Mouse (Mus musculus): Measurements from ENCODE around the gene Rexo5. TPM values are rescaled to one million over a fixed set of nuclear protein-coding genes. Genes with fewer than 3 reads are reported as not detected.

Rexo5 gene
- polyA plus RNA-seq, 1 experiment, result 0.62 TPM

- 82% methylated on average over 4 of the region's 4 CpGs for WGBS
- peaks cover 8% of the 10 kb centered on the region; the same call in 1 of the 2 replicates for H3K4me1 ChIP-seq (ENCODE audit: control insufficient read depth, insufficient read depth, insufficient read length, low read length)
- H3K36me3 ChIP-seq (ENCODE audit: control insufficient read depth, insufficient read depth, low read length), result peaks cover 2% of the 10 kb centered on the region; the same call in 1 of the 2 replicates
- TF ChIP-seq CTCF (IDR thresholded peaks at IDR 0.05; ENCODE audit: extremely low read depth, insufficient read length, insufficient replicate concordance, low read depth, low read length) (no peak), POLR2A (IDR thresholded peaks at IDR 0.05; ENCODE audit: low read depth, low read length) (no peak)
- H3K4me3 ChIP-seq (ENCODE audit: low read depth, low read length), result no peak overlapping the region
- H3K27me3 ChIP-seq (ENCODE audit: control insufficient read depth, insufficient read depth, low read length), result no peaks in the 10 kb centered on the region; the same call in 1 of the 2 replicates
- H3K27ac ChIP-seq (ENCODE audit: insufficient read depth, low read depth, low read length), result no peak overlapping the region
Observed at GRCm38 (mm10) chr7:119879171-119879570, 85.4 kb downstream of the Rexo5 start.

- no peak overlapping the region for H3K4me3 ChIP-seq (ENCODE audit: low read depth, low read length)
- WGBS, result 35% methylated on average over 5 of the region's 5 CpGs
- TF ChIP-seq POLR2A (IDR thresholded peaks at IDR 0.05; ENCODE audit: low read depth, low read length), result no peak
- no peak for TF ChIP-seq CTCF (IDR thresholded peaks at IDR 0.05; ENCODE audit: extremely low read depth, insufficient read length, insufficient replicate concordance, low read depth, low read length)
- peaks cover 2% of the 10 kb centered on the region; the same call in 1 of the 2 replicates for H3K36me3 ChIP-seq (ENCODE audit: control insufficient read depth, insufficient read depth, low read length)
- no peaks in the 10 kb centered on the region; the same call in 1 of the 2 replicates for H3K27me3 ChIP-seq (ENCODE audit: control insufficient read depth, insufficient read depth, low read length)
- H3K4me1 ChIP-seq (ENCODE audit: control insufficient read depth, insufficient read depth, insufficient read length, low read length), result peaks cover 8% of the 10 kb centered on the region; the same call in 1 of the 2 replicates
- peak overlapping the region; percentile 60; the same call in 1 of the 2 replicates for H3K27ac ChIP-seq (ENCODE audit: insufficient read depth, low read depth, low read length)
Observed at GRCm38 (mm10) chr7:119880345-119880744, 86.5 kb downstream of the Rexo5 start.

GRCm38 (mm10) chr7:119881229-119881628 is 87.4 kb downstream of the Rexo5 start:
- Histone ChIP-seq H3K36me3 (ENCODE audit: control insufficient read depth, insufficient read depth, low read length) (peaks cover 4% of the 10 kb centered on the region; the same call in 1 of the 2 replicates), H3K27me3 (ENCODE audit: control insufficient read depth, insufficient read depth, low read length) (no peaks in the 10 kb centered on the region), H3K27ac (ENCODE audit: insufficient read depth, low read depth, low read length) (no peak overlapping the region), H3K4me3 (ENCODE audit: low read depth, low read length) (no peak overlapping the region), H3K4me1 (ENCODE audit: control insufficient read depth, insufficient read depth, insufficient read length, low read length) (peaks cover 8% of the 10 kb centered on the region; the same call in 1 of the 2 replicates)
- 44% methylated on average over 2 of the region's 2 CpGs for WGBS
- TF ChIP-seq CTCF (IDR thresholded peaks at IDR 0.05; ENCODE audit: extremely low read depth, insufficient read length, insufficient replicate concordance, low read depth, low read length) (no peak), POLR2A (IDR thresholded peaks at IDR 0.05; ENCODE audit: low read depth, low read length) (no peak)

GRCm38 (mm10) chr7:119887887-119888286 is 94.1 kb downstream of the Rexo5 start:
- 89% methylated on average over 4 of the region's 4 CpGs for WGBS

GRCm38 (mm10) chr7:119892198-119892597 is 98.4 kb downstream of the Rexo5 start:
- H3K27ac ChIP-seq (ENCODE audit: insufficient read depth, low read depth, low read length), result no peak overlapping the region
- no peaks in the 10 kb centered on the region for H3K36me3 ChIP-seq (ENCODE audit: control insufficient read depth, insufficient read depth, low read length)
- 75% methylated on average over 1 of the region's 1 CpGs for WGBS
- TF ChIP-seq POLR2A (IDR thresholded peaks at IDR 0.05; ENCODE audit: low read depth, low read length), result no peak
- TF ChIP-seq CTCF (IDR thresholded peaks at IDR 0.05; ENCODE audit: extremely low read depth, insufficient read length, insufficient replicate concordance, low read depth, low read length), result no peak
- no peaks in the 10 kb centered on the region for H3K27me3 ChIP-seq (ENCODE audit: control insufficient read depth, insufficient read depth, low read length)
- peaks cover 2% of the 10 kb centered on the region; the same call in 1 of the 2 replicates for H3K4me1 ChIP-seq (ENCODE audit: control insufficient read depth, insufficient read depth, insufficient read length, low read length)
- H3K4me3 ChIP-seq (ENCODE audit: low read depth, low read length), result no peak overlapping the region

More at GRCm38 (mm10) chr7:119887887-119888286, 94.1 kb downstream of the Rexo5 start:
- H3K36me3 ChIP-seq (ENCODE audit: control insufficient read depth, insufficient read depth, low read length), result peaks cover 5% of the 10 kb centered on the region; the same call in 1 of the 2 replicates
- H3K4me1 ChIP-seq (ENCODE audit: control insufficient read depth, insufficient read depth, insufficient read length, low read length), result peaks cover 2% of the 10 kb centered on the region; the same call in 1 of the 2 replicates
- no peaks in the 10 kb centered on the region for H3K27me3 ChIP-seq (ENCODE audit: control insufficient read depth, insufficient read depth, low read length)
- TF ChIP-seq CTCF (IDR thresholded peaks at IDR 0.05; ENCODE audit: extremely low read depth, insufficient read length, insufficient replicate concordance, low read depth, low read length), result no peak
- no peak for TF ChIP-seq POLR2A (IDR thresholded peaks at IDR 0.05; ENCODE audit: low read depth, low read length)
- no peak overlapping the region for H3K4me3 ChIP-seq (ENCODE audit: low read depth, low read length)
- no peak overlapping the region for H3K27ac ChIP-seq (ENCODE audit: insufficient read depth, low read depth, low read length)

GRCm38 (mm10) chr7:119892742-119893141 is 98.9 kb downstream of the Rexo5 start:
- Histone ChIP-seq H3K27me3 (ENCODE audit: control insufficient read depth, insufficient read depth, low read length) (no peaks in the 10 kb centered on the region), H3K36me3 (ENCODE audit: control insufficient read depth, insufficient read depth, low read length) (no peaks in the 10 kb centered on the region), H3K4me3 (ENCODE audit: low read depth, low read length) (no peak overlapping the region), H3K4me1 (ENCODE audit: control insufficient read depth, insufficient read depth, insufficient read length, low read length) (peaks cover 2% of the 10 kb centered on the region; the same call in 1 of the 2 replicates), H3K27ac (ENCODE audit: insufficient read depth, low read depth, low read length) (no peak overlapping the region)
- WGBS, result 62% methylated on average over 4 of the region's 4 CpGs
- TF ChIP-seq POLR2A (IDR thresholded peaks at IDR 0.05; ENCODE audit: low read depth, low read length) (no peak), CTCF (IDR thresholded peaks at IDR 0.05; ENCODE audit: extremely low read depth, insufficient read length, insufficient replicate concordance, low read depth, low read length) (no peak)

- Histone ChIP-seq H3K4me3 (ENCODE audit: low read depth, low read length) (peak overlapping the region; percentile 75), H3K27me3 (ENCODE audit: control insufficient read depth, insufficient read depth, low read length) (no peaks in the 10 kb centered on the region), H3K27ac (ENCODE audit: insufficient read depth, low read depth, low read length) (no peak overlapping the region; the same call in 1 of the 2 replicates), H3K4me1 (ENCODE audit: control insufficient read depth, insufficient read depth, insufficient read length, low read length) (peaks cover 2% of the 10 kb centered on the region; the same call in 1 of the 2 replicates), H3K36me3 (ENCODE audit: control insufficient read depth, insufficient read depth, low read length) (no peaks in the 10 kb centered on the region)
- under 1% methylated on average over 15 of the region's 15 CpGs for WGBS
- no peak for TF ChIP-seq CTCF (IDR thresholded peaks at IDR 0.05; ENCODE audit: extremely low read depth, insufficient read length, insufficient replicate concordance, low read depth, low read length)
- TF ChIP-seq POLR2A (IDR thresholded peaks at IDR 0.05; ENCODE audit: low read depth, low read length), result no peak
Observed at GRCm38 (mm10) chr7:119894818-119895544, 101.2 kb downstream of the Rexo5 start.

Measured in small intestine, adult 2 months (tissue).